Mouse (Mus musculus): Measurements from ENCODE around the gene Cc2d1a.

The Cc2d1a gene

DNA sequence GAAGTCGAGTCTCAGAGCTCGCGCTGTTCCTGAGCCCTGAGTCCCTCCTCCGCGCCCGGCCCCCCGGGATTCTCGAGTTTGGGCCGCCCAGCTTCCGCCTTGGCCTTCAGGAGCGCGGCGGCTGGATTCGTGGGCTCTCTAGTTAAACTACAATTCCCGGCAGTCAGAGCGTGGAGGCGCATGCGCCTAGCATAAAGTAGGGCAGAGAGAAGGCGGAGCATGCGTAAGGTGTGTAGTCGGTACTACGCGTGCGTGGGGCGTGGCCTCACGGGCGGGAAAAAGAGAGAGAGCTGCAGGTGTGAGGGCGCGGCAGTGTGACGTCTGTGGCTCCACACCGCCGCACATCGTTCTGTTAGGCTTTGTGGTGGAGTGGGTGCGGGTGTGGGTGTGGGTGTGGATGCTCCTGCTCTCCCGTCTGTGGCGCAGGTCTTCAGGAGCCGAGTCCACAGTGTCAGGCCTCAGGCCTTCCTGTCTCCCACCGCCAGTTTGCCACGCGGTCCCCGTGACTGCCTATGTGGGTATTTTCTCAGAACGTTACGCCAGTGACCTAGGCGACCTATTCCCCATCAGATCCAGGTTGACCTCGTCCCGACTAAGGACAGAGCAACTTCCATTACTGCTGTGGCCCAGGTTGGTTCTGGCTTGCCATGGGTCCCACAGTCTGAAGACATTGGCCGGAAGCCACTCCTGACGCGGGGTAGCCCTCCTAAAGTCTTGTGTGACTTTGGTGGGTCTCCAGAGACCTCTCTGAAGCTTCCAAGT lies at the start of gene Cc2d1a, which contains the start of gene 4930432K21Rik:
Gene Cc2d1a (minus strand): TSS at position 168 of the 762 bp plus-strand sequence.
Gene 4930432K21Rik (plus strand): TSS at position 257 of the 762 bp plus-strand sequence.
- DNase-seq, result peak; percentile 97

DNA sequence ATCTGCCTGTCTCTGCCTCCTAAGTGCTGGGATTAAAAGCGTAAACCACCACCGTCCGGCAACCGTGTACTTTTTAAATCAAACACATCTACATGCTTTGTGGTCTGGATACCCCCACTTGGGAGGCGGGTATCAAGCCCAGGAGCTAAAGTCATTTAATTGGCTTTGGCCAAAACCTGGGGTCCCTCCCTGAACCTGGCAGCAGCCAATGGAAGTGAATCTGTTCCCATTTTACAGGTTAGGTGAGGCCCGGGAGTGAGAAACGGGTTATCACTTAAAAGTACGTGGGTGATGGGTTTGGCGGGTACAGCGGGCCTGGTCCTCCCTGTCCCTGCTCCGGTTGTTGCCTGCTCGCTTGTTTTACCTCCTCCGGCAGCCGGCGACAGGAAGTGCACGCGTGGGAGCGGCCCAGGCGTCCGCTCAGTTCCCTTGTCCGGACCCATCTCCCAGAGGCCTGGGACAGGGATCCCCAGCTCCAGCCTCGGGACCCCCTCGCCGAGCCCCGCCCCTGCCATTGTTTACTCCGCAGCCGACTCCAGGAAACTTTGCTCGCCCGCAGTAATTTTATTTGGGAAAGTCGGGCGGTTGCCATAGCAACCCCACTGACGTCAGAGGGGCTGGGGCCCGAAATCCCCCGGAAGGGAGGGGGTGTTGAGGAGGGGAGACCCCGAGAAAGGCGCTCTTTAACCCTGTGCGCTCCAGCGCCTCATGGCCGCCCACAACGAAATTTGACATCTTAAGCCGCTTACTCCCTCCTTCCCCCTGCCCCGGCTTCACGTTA lies 49.6 kb upstream of the Cc2d1a start:
- DNase-seq, result peak; percentile 76 to 80

DNA sequence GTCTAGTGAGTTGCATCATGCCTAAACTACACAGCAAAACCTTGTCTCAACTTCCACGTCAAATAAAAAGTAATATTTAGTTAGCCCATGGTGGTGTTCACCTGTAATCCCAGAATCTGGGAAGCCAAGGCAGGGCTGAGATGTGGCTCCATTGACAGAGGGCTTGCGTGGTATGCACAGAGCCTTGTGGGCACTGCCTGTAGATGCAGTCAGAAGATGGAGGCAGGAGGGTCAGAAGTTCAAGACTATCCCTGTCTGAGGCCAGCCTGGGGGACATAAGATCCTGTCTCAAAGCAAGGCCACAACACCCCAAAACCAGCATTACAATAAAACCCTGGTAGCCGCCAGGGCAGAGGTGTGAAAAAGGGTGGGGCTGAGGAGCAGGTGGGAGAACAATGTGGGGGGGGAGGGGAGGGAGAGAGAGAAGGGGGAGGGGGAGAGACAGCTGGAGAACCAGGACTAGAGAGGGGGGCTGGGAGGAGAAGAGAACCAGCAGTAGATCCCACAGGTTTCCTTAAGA lies 46.5 kb upstream of the Cc2d1a start:
- no peak for DNase-seq

DNA sequence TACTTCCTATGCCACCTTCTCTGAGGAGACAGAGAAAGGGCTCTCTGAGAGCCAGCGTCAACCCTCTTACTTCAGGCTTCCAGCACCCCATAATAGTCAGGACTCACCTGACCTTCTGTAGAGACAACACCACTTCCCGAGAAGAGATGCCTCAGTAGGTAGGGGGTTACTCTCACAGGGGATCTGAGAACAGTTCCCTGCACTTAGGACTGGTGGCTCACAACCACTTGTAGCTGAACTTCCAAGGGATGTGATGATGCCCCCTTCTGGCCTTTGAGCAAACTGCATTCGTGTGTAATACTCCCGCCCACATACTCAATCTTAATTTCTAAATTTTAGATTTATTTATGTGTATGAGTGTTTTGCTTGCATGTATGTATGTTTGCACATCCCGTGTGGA lies 45.8 kb upstream of the Cc2d1a start:
- no peak for DNase-seq

DNA sequence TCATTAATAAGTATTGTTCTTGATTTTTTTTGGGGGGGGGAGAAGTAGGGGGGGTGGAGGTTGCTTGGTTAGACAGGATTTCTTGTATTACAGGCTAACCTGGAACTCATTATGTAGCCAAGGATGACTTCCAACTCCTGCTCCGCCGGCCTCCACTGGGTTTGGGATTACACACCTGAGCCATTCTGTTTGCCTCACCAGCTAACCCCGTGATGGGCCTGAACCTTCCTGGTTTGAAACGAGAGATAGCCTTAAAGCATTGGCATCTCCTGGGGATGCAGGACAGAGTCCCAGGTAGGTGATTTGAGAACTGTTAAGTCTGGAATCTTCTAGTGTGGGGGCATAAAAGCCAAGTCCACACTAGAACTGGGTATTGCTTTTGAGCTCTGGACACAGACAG lies 45.4 kb upstream of the Cc2d1a start:
- no peak for DNase-seq

DNA sequence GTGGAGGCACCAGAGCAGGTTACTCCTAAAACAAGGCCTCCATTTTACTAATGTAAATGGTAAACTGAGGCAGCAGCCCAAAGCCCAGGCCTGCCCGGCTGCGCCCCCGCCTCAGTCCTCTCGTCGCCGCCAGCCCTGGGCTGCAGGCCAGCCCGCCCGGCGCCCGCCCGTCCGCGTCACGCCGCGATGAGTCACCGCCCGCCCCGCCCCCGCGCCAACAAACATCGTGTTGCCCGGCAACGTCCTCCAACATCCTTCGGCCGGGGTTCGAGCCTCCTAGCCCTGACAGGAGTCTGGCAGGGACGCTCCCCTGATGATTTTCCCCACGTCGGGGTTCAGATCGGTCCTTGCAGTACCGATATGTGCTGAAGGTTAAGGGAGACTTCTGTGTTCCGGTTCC lies 44.8 kb upstream of the Cc2d1a start:
- peak in 1 of 2 experiments; percentile 48 for DNase-seq

DNA sequence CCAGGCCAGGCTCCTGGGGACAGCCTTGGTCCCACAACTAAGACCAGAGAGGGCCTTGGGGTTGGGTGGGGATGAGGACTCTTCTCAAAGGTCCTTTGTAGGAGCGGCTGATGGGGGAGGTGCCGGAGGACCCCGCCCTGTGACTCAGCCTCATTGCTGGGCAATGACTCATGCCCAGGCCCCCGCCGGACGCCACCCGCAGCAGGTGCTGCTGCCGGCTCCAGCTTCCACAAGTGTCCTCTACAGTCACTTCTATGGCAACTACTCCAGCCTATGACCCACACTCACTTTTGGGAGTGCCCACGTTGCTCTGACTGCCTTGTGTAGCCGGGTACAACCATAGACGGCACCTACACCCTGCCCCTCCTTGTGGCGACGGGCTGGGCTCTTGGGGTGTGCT lies 44.3 kb upstream of the Cc2d1a start:
- peak; percentile 48 to 61 for DNase-seq

DNA sequence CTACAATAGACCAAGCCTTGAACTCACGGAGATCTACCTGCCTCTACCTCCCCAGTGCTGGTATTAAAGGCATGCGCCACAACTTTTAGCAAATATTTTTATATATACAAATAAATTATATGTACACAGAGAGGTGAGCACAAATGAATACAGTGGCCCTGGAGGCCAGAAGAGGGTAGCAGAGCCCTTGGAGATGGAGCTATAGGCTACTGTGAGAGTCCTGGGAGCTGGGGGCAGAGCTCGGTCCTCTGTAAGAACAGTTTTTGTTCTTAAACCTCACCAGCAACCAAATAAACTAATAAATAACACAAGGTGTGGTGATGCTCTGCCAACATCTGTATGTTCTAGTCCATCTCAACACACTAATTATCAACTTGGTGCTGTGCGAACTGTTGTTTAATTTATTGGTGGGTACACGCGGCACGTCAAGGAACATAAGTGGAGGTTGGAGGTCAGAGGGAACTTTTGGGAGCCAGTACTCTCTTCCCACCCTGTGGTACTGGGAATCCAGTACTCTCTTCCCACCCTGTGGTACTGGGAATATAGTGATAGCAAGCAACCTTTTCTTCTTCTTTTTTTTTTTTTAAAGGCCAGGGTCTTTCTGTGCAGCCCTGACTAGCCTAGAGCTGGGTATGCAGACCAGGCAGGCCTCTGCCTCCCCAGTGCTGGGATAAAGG lies 42.6 kb upstream of the Cc2d1a start:
- DNase-seq, result no peak

DNA sequence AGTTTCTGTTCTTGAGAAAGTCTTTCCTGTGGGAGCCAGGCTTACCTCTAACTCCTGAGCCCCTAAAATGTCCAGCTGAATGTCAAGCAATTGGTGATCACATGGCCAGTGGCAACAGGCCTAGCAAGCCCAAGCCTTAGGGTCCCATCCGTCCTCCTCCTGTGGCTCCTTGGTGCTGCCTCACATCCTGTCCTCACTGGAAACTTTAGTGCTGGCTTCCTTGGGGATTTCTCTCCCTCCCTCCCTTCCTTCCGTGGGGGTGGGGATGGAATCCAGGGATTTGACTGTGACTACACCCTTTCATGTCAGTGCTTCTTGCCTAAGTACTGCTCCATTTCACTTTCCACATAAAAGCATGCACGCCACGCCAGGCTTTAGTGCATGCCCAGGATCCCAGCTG lies 41.9 kb upstream of the Cc2d1a start:
- peak; percentile 71 to 72 for DNase-seq

DNA sequence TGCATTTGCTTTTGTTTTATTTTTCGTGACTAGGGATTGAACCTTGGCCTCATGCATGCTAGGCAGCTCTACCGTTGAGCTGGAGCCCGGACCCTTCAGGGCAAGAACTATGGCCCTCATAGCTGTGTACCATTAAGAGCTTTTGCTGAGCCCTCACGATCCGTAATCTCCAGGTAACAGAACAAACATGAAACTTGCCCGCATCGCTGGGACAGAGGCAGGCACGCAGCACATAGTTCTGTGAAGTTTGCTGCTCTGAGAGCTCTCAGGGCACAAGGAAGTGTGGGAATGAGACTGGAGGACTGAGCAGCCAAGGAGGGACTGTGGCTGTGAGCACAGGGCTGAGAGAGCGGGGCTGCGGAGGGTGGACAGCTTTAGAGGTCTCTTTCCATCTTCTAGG lies 40.9 kb upstream of the Cc2d1a start:
- DNase-seq, result no peak

DNA sequence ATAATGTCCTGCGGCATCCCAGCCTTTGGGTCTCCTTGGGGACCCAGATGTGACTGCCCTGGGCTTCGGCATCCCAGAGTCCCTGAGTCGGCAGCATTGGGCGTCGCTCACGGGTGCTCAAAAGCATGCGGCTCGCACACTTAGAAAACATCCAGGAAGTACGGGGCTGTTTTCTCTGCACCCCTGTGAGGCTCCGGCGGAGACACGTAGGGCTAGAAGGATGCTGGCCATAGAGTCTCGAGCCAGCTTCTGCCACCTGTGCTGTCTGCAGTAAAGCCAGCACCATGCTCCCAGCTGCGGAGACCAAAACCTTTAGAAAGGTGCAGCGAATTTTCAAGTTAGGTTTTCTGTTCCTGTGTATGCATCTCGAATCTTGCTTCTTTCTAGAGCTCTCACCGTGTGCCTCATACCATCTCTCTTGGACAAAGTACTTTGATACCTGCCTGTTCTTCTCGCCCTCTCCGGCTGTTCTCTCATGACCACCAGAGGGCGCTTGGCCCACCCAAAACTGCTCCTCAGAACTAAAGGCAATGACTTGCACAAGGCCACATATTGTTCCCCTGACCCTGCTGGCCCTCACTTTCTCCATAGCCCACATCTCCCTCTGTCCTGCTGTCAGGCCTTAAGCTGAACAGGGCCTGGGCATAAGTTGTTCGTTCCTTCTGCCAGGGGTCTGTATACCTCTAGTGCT lies 39.5 kb upstream of the Cc2d1a start:
- peak in 1 of 2 experiments; percentile 70 for DNase-seq

DNA sequence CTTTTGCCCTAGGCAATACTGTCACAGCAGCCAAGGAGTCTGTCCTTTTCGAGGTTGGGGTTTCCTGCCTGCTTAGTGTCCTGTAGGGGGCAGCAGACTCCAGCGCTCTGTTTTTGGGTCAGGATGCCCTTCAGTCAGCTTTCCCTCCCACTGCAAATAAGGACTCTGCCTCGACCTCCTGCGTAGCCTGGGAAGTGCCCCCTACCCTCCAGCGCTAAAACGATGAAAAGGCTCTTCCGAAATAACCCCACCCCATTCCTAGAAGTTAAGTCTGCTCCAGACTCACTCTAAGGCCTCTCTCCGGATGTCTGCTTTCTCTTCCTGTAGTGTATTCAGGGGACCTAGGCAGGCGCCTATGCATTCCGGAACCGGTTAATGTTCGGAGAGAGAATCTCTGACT lies 38.8 kb upstream of the Cc2d1a start:
- DNase-seq, result peak; percentile 68 to 76

DNA sequence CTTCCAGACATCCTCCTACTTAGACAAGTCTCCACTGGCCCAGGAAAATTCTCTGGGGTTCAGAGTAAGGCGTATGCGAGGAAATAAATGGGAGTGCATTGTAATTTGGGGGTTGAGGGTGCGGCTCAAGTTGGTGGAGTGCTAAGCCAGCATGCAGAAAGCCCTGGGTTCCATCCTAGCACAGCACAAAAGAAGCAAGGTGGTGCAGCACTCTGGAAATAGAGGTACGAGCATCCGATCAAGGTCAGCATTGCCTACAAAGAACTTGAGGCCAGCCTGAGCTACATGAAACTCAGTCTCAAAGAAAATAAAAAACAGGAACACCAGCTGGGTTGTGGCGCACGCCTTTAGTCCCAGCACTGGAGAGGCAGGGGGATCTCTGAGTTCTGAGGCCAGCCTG lies 37.4 kb upstream of the Cc2d1a start, which contains the start of gene Nanos3:
Gene Nanos3 (minus strand): TSS at position 101 of the 400 bp plus-strand sequence.
- DNase-seq, result no peak

DNA sequence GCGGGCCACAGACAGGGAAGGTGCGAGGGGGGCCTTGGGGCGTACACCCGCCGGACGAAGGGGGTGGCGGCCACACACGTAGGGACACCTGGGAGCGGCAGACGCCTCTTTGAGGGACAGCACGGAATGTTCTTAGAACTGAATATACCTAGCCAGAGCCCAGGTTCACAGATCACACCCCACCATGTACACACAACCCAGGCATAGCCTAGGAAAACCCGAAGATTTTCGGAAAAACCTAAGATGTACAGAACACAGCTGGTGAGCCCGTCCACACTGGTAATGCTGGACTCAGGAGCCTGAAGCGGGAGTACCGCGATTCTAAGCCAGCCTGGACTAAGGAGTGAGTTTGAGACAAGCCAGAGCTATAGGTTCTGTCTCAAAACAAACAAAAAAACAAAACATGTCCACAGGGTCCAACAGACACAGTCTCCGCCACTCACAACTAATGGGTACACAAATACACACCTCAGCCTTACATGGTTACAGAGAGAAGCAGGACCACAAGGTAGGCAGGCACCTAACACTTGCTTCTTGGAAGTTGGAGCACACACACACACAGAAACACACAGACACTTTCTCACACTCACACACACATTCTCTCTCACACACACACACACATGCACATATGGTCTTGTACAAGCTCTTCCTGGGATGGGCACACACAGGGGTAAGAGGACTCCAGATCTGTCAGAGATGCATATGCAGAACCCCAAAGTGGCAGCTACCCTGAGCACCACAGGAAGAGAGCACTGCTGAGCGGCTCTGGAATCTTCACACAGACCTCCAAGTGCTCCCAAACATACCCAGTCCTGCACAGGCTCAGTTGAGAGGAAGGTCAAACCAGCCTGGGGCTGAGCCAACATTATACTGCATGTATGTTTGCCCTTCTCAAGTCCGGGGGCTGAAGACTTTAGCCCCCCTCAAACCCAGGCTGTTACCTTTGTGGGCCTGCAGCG lies 36.6 kb upstream of the Cc2d1a start:
- DNase-seq, result no peak

DNA sequence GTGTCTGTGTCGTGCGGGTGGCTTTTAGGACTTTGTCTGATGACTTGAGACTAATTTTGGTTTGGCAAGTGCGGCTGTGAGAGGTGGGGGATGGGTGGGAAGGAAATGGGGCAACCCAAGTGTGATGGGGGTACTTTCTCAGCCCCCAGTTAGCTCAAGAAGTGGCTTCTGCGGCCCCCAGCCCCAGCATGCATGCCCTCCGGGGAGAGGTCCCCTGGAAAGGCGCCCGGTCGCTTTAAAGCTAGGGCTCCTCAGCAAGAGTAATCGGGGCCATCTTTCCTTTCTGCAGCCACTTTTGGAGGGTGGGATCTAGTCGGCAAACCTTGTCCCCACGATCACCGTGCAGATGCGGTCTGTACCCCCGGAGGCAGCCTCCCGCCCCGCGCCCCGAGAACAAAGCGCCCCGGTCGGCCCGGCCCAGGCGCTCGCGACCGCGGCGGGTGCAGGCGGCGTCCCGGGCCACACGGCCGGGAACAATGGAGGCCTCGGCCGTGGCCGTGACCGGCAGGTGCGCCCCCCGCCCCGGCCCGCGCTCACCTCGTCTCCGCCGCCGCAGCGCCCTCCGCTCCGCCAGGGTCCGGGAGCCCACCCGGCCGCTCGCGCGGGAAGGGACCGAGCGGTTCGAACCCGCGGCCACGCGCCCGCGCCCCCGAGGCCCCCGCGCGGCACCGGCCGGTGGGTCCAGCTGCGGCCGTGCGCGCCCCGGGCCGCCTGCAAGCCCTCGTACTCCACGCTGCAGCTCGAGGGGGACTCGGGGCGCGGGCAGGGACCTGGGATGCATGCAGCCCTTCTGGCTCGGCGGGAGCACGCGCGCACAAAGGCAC lies 35.7 kb upstream of the Cc2d1a start:
- DNase-seq, result no peak

DNA sequence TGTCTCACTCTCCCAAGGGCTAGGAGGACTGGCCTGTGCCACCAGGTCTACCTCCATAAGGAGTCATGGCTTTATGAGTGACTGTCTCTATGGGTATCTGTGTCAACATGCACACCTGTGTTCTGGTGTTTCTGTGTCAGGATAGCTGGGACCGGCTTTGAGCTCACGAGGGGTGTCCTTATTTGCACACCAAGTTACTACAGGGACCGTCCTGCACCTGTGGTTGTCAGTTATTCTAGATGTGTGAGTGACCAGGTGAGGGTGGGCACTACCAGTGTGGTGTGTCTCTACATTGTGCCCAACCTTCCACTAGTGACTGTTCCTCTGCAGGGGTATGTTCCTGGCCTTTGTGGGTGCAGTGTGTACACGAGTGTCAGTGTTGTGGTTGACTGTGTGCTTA lies 35.1 kb upstream of the Cc2d1a start:
- DNase-seq, result no peak

DNA sequence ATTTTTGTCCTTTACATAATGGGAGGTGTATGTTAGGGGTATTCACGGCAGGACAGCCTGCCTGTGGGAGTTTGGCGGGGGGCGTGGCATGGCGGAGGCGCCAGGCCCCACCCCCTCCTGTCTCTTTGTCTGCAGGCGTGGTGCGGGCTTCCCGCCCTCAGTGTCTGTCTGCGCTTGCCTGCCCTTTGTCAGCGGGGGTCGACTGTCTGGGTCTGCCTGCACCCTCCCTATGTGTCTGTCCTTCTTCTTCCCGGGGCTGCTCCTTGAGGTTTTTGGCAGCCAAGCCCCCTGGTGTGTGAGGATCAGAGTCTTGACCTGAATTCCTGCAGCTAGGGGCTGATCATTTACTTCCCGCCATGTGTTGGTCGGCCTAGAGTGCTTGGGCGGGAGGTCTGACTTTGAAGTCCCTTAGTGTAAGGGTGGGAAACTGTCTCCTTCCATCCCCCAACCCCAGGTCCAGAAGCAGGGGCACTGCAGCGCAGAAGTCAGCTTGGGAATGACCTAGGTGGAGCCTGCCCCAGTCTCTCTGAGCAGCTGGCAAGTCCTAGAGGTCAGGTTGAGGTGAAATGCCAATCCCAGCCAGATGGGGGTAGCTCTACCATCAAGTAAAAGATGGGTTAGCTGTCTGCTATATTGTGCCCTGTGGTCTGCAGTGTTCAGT lies 32.9 kb upstream of the Cc2d1a start:
- DNase-seq, result no peak

DNA sequence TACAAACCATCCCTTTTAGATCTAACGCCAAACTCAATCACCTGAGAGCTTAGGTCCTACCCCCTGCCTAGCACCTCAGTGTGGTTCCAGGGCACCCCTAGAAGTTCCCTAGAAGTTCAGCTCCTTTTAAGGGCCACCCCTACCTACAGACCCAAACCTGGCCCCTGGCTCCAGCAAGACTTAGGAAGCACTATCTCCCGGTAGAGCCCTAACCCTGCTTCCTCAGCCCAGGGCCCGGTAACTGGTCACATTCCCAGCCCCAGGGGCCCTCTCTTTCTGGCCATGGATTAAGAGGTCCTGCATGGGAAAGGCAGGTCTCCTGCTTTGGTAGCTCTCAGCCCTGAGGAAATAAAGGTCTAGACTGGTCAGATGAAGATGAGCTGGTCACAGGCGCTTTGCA lies 32.2 kb upstream of the Cc2d1a start:
- DNase-seq, result no peak

DNA sequence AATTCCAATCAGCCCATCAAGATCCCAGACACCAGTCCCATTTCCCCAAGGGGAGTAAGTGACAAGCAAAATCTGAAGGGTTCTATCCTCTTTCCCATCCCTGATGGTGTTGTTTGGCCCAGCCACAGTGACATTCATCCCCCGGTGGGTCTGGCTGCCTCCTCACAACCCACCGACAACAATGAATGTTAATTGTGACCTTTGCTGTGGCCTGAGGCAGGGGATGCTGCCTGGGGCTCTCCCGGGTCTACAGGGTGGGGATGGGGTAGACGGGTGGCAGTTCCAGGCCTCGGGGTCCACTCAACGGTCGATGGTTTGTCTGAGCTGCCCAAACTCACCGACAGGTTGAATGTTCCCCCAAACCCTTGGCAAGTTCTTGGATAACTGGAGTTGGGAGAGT lies 30.9 kb upstream of the Cc2d1a start:
- no peak for DNase-seq

DNA sequence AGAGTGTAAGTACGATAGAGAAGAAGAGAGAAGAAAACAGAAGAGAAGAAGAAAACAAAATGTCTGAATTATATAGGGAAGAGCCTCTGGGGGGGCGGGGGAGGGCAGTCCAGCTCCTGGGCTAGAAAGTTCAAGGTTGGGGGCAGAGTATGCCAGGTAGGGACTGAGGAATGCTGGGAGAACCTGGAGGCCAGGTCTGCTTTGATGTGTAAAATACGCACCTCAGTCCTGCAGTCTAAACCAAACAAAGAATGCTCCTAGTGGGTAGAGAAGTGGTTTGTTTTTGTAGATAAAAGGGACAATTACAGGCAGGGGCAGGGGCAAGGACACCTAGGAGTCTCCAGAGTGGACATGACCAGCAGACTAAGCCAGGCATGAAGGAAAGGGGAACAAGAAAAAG lies 29.7 kb upstream of the Cc2d1a start:
- DNase-seq, result no peak

All from kidney, adult 8-10 months (tissue).